Mouse (Mus musculus): ENCODE results near the gene Gmeb1.
A peak's percentile ranks its signal among the peaks of the same experiment; 100 is the strongest.

Gene Gmeb1

GRCm38 (mm10) chr4:132217781-132218180 lies 43.6 kb downstream of the Gmeb1 start:
- no peak for DNase-seq

GRCm38 (mm10) chr4:132216602-132217001 lies 44.8 kb downstream of the Gmeb1 start:
- DNase-seq: no peak

DNA sequence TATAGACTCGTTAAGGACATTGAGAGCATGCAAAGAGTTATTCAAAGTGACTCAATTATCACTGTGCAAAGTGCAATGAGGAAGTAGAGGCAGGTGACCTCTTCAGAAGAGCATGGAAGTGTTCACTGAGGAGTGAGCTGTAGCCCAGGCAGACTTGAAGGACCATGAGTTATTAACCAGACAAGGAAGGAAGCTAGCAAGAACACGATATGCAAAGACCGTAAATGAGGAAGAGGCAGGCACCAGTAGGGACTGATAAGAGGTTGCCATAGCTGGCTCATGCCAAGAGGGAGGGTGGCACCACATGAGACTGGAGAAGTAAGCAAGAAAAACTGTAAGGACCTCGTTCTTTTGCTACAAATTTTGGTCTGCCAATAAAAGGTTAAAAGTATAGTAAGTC lies 46.6 kb downstream of the Gmeb1 start:
- no peak for DNase-seq

GRCm38 (mm10) chr4:132211953-132212734 lies 49.3 kb downstream of the Gmeb1 start, which contains the start of gene Ythdf2:
Ythdf2 (minus strand) TSS chr4:132212303.
- DNase-seq: peak; percentile 97

- DNase-seq: peak; percentile 14
These were observed 50.1 kb downstream of the Gmeb1 start for GRCm38 (mm10) chr4:132211091-132211942.

DNA sequence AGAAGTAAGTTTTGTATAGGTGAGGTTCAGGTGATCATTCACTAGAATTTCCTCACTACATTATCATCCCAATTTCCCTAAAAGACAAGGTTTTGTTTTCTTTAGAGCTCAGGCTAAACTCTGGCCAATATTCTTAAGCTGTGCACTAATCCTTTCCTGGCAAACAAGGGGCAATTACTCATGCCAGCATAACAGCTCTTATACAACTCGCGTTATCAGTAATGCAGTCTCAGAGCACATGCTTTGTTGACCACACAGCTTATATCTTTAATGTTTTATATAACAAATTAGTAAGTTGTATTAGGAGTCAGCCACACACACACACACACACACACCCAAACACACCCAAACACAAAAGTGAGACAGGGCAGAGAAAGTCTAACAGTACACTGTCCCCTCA lies 51.1 kb downstream of the Gmeb1 start:
- DNase-seq: no peak

DNA sequence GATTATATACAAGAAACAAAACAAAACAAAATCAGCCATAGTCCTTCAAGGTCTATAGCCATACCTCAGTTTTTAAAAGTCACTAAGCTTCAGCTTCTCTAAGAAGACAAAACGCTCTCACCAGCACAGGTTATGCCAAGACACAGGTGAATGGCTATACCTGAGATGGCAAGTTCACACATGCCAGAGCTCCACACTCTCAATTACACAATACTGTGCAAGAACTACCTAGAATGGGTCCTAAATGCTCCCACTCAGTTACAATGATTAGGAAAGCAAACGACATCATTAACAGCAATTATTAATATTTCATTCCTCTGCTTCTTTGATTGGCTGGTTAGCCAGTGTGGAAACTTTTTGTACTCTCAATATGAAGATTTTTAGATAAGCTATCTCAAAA lies 52.1 kb downstream of the Gmeb1 start:
- DNase-seq: no peak

DNA sequence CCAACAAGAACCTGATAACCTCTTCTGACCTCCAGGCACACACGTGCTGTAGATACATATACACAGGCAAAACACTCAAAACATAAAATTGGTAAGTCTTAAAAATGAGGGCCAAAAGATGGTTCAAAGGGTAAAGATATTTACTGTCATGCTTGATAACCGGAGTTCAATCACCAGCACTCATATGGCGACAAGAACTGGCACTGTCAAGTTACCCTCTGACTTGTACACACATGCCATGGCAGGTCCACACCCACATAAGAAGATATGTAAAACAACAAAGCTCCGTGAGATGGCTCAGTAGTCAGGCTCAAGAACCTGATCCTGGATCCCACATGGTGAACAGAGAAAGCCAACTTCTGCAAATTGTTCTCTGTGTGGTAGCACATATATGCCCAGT lies 54.1 kb downstream of the Gmeb1 start:
- DNase-seq: no peak

DNA sequence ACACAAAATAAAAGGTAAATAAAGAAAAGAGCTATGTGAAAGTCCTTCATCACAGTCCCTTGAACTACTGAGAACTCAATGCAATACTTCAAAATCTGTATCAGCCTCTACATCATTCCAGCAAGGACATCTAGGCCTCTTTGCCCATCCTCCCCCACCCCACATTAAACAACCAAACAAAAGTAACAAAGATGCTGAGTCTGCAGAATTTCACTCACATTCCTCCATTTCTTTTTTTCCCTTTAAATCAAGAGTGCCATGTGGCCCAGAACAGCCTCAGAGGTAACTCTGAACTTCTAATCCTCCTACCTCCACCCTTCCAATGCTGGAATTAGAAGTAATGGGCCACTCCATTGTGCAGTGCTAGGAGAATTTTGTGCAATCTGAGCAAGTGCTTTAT lies 62.6 kb downstream of the Gmeb1 start:
- no peak for DNase-seq

DNA sequence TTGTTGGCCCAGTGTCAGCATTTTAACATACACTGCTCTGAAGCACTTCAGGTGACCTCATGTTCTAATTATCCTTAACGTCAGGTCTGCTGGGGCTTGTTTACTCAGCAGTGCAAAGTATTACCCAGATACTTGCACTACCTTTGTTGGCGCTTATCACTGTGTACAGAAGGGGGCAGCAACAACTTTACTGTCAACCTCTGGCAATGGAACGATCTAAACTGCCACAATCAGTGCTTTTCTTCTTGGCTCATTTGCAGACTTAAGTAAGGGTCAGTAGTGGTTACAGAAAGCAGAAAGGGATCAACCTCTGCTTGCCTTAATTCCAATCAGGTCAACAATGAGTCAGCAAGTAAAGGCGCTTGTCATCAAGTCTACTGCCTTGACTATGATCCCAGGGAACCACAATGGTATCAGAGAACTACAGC lies 63.1 kb downstream of the Gmeb1 start:
- no peak for DNase-seq

DNA sequence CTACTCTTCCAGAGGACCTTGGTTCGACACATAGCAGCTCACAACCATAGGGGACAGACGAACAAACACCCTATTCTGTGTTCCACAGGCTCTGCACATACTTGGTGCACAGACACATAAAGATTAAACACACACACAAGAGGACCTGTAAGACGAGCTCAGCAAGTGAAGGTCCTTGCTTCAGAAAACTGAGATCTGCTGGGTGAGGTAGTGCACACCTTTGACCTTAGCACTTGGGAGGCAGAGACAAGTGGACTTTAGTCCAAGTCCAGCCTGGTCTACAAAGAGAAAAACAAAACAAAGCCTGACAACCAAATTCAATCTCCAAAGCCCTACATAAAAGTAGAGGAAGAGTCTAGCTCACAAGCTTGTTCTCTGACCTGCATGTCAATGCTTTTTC lies 66.4 kb downstream of the Gmeb1 start:
- no peak for DNase-seq

DNA sequence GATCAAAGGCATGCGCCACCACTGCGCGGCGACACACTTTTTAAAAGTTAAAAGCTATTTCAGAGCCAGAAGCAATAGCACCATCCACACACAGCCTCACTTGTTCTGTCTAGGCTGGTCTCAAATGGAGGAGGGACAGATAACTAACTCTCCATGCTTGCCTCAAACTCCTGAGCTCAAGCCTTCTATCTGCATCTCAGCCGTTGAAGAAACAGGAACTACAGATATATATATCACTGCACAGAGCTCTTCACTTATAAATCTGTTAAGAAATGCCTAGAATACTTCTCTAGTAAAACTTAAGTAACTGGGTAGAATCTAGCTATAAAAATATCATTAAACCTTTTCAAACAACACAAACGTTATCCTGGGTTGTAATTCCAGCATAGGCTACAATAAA lies 67.0 kb downstream of the Gmeb1 start:
- DNase-seq: no peak

DNA sequence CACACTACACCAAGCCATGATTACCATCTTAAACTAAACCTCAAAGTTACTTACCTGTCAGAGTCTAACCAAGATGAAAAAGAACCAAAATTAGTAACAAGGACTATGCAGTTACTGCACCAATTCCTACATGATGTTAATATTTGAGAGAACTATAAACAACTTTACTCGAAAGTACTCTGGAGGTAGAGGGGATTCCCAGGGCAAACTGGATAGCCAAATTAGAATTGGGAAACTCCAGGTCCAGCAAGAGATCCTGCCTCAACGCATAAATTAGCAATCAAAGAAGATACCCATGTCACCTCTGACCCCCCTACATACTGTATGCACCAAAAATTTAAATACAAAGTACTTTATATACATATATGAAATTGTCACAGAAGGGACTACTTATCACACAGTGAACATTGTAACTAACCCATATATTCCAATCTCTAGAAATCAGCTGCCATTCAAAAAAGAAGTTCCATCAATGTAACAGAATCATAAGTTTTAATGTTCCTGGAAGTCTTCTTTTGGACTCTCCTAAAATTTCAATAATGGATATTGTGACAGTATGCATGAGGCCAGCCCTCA lies 73.5 kb downstream of the Gmeb1 start:
- no peak for DNase-seq

- no peak for DNase-seq
These were observed 78.2 kb downstream of the Gmeb1 start for GRCm38 (mm10) chr4:132183162-132183561.

- DNase-seq: no peak
These were observed 79.4 kb downstream of the Gmeb1 start for GRCm38 (mm10) chr4:132181721-132182658.

GRCm38 (mm10) chr4:132180710-132181109 lies 80.7 kb downstream of the Gmeb1 start:
- peak; percentile 36 for DNase-seq

- peak; percentile 66 for DNase-seq
These were observed 82.8 kb downstream of the Gmeb1 start for GRCm38 (mm10) chr4:132178630-132179059.

DNA sequence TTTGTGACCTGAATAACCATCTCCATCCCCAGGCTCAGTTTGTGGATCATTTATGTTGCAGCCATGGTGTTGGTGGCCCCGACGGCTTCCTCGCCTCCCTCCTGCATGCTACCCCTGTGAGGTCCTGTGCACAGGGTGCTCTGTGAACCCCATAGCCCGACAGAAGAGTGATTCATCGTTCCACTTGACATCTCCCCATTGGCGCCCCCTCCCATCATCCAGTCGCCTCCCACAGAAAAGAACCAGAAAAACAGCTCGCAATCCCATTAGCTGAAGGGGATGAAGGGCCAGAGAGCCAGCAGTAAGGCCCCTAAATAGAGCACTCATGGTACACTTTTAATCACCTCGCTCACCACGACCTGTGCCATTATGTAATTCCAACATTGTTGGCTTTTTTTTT lies 84.9 kb downstream of the Gmeb1 start:
- DNase-seq: no peak
